Mouse (Mus musculus) liver, embryonic 18 days (tissue): ENCODE data around the gene Ccdc138. TPM values are rescaled to one million over a fixed set of nuclear protein-coding genes. Genes with fewer than 3 reads are reported as not detected.

Experiments
- polyA plus RNA-seq: library from polyadenylated mRNA; depleted of rRNA; stranded (reverse); fragments of >200 nt; gene quantifications from 2 replicates; pipeline ENCODE4 v1.2.3, GENCODE M21; 2012; rRNA removed

Ccdc138 gene
- 1.1 TPM in 2 replicates for polyA plus RNA-seq

DNA sequence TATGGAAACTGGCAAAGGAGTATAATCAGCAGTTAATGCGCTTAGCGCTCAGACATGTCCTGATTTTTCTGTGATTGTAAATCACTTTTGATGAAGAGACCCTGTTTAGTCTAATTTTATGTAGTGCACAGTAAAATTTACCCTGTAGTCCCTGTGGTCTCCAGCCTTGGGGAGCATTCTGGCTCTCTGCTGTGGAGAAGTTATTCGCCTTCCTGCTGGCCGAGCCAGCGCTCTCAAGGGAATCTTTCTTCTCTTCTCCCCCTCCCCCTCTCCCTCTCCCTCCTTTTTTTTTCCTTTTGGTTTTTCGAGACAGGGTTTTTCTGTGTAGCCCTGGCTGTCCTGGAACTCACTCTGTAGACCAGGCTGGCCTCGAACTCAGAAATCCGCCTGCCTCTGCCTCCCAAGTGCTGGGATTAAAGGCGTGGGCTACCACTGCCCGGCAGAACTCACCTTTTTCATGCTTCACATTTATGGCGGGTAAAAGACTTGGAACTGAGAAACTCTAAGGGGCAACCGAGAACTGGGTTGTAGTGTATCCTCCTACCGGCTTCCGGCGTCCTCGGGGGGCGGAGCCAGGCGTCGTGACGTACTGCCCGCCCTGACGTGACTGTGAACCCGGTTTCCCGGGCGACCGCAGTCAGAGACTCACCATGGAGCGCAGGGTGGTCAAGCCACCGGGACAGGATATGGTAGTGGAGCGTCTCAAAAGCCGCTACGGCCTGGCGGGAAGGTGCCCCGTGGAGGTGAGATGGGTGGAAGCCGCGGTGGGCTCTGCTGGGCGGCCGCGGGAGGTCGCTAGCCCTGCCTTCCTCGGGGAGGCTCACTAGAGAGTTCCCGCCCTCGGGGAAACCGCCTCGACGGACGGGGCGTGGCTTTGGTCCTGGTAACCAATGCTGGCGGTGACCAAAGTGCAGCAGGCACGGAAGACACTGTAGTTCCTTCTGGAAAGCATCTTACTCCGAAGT lies at the start of gene Ccdc138:
TSS of gene Ccdc138 (plus strand) at position 629 of the 965 bp plus-strand sequence.

Other genes with a start within 250 kb of the Ccdc138 start
- 10.4 and 12.2 TPM in 2 replicates for gene Gcc2, start 242.5 kb upstream of the Ccdc138 start, polyA plus RNA-seq
- gene Lims1, start 174.5 kb upstream of the Ccdc138 start, polyA plus RNA-seq: 16.7 and 17.1 TPM in 2 replicates
- 7.0 and 7.2 TPM in 2 replicates for gene Ranbp2, start 51.0 kb upstream of the Ccdc138 start, polyA plus RNA-seq
- not detected in 2 replicates for gene Edar, start 177.7 kb downstream of the Ccdc138 start, polyA plus RNA-seq
- gene Gm17542, start 220.3 kb downstream of the Ccdc138 start, polyA plus RNA-seq: not detected in 2 replicates